Mouse (Mus musculus) neural tube, embryonic 13.5 days (tissue): Measurements from ENCODE around the gene Dmrta2. TPM values are rescaled to one million over a fixed set of nuclear protein-coding genes. Genes with fewer than 3 reads are reported as not detected.

Experiments used
- ATAC-seq: fragments of 200-750 bp; cut with Nextera tagmentation; 2 replicates; pipeline ENCODE4 v1.8.0; 2017; ENCODE audit warnings: low read depth, mild to moderate bottlenecking, moderate TSS enrichment, moderate library complexity
- H3K27ac ChIP-seq: fragments of 300-500 bp; sonication (generic); replicated peaks from 2 replicates; pipeline ENCODE4 v1.5.1; 2015; ENCODE audit warnings: moderate library complexity, mild to moderate bottlenecking, inconsistent platforms
- H3K27me3 ChIP-seq: fragments of 300-500 bp; sonication (generic); 2 replicates; pipeline ENCODE4 v1.6.1; 2015; ENCODE audit warnings: mild to moderate bottlenecking, inconsistent platforms
- H3K36me3 ChIP-seq: fragments of 300-500 bp; sonication (generic); 2 replicates; pipeline ENCODE4 v1.6.1; 2015; ENCODE audit warnings: mild to moderate bottlenecking, inconsistent platforms
- H3K4me1 ChIP-seq: fragments of 300-500 bp; sonication (generic); replicated peaks from 2 replicates; pipeline ENCODE4 v1.6.1; 2015; ENCODE audit warnings: inconsistent platforms
- H3K4me2 ChIP-seq: fragments of 300-500 bp; sonication (generic); 2 replicates; pipeline ENCODE4 v1.6.1; 2015; ENCODE audit warnings: inconsistent platforms, mild to moderate bottlenecking, moderate library complexity
- H3K4me3 ChIP-seq: fragments of 300-500 bp; sonication (generic); 2 replicates; pipeline ENCODE4 v1.5.1; 2015; ENCODE audit warnings: mild to moderate bottlenecking, inconsistent platforms
- H3K9ac ChIP-seq: fragments of 300-500 bp; sonication (generic); 2 replicates; pipeline ENCODE4 v1.6.1; 2015; ENCODE audit warnings: moderate library complexity, mild to moderate bottlenecking, inconsistent platforms
- H3K9me3 ChIP-seq: fragments of 300-500 bp; sonication (generic); 2 replicates; pipeline ENCODE4 v1.6.1; 2016; ENCODE audit warnings: inconsistent platforms
- WGBS: fragments of 180-500 bp; shearing (Covaris S2); methylation state at CpG from one replicate; pipeline ENCODE4 v1.1.7; 2015; 5-methylcytosine and 5-hydroxymethylcytosine counted together
- polyA plus RNA-seq: library from polyadenylated mRNA; unstranded; fragments of >200 nt; fragmentation: Nextera tagmentation; extraction: Ambion mirVana; gene quantifications from 2 replicates; pipeline ENCODE4 v1.2.1, GENCODE M21; 2015

Dmrta2 gene
- polyA plus RNA-seq, 1 experiment from 2014 or later = 0.14 TPM

DNA sequence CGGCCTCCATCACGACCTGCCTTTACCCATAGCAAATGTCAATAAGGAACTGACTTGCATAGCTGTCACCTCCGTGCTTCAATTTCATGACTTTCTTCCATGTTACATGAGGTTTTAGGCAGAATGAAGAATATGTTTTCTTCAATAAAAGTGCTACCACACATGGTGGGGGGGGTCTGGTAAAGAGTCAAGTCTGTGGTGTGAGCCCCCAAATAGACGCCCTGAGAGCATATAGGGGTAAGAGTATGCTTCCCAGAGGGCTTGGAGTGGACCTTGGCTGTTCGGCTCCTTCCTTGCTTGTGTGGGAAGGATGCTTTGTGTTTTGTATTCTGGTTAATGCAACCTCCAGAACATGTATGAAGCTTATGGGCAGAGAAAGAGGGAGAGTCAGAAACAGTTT lies 8.3 kb upstream of the Dmrta2 start:
- Histone ChIP-seq H3K9me3 (no peaks in the 10 kb centered on the region), H3K4me1 (peaks cover 5% of the 10 kb centered on the region), H3K9ac (no peak overlapping the region), H3K36me3 (no peaks in the 10 kb centered on the region), H3K27me3 (peaks cover 58% of the 10 kb centered on the region), H3K4me2 (no peak overlapping the region), H3K4me3 (no peak overlapping the region), H3K27ac (no peak overlapping the region)
- WGBS = 87% methylated on average over 5 of the region's 5 CpGs
- no peak for ATAC-seq

DNA sequence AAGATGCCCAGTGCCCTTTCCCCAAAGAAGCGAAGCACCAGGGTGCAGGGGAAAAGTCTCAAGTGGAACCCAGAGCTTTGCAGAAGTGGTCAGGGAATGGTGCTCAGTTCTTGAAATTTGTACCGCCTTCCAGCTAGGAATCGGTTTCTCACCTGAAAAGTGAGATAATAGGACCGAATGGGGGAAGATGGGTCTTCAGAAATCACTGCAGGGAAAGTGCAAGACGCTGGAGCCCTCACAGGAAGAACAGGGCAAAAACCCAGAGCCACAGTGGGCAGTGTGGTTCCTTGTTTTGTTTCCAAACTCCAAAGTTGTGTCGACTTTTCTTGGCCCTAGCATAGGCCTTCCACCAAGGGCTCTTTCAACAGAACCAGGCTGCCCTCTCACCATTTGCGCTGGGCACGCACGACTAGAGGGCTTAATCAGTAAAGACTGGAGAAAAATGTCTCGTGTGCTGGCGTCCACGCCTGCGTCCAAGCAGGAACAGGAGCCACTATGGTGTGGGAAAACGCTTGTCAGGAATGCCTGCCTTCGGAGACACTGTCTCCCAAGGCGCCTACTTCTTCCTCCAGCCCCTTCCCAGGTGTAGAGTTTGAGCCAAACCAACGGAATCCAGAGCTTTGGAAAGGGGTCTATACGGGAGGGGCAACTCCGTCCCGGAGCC lies 3.7 kb upstream of the Dmrta2 start:
- Histone ChIP-seq H3K4me3 (no peak overlapping the region), H3K4me2 (no peak overlapping the region)

DNA sequence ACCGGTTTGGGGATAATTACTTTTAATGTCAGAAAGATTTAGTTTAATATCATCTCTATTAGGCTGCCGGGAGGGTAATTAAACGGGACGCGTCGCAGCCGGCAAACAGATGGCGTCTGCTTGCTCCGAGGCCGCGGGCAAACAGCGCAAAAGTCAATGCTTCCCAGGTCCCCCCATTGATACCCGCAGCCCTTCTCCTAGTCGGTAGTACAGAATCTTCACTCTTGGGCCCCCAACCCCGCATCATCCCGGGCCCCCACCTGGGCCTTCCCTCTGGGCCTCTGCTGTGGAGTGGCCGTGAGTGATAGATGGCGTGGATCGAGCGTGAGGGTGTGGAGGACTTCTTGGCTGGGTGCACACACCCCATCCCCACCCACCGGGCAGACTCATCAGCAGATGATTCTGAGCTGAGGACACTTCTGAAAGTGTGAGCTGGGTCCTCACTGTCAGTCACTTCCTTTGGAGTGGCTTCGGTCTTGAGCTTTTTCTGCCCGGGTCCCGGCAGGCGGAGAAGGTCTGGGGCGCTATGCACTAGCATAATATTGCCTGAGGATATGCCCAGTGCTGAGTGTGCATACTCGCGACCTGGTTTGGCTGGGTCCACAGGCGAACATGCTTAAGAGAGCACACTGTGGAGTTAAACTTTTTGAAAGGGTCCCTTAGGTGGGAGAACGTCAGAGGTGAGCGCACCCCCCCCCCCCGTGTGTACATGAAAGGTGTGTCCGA lies 3.0 kb upstream of the Dmrta2 start:
- no peak overlapping the region for H3K9ac ChIP-seq
- H3K27ac ChIP-seq = no peak overlapping the region
- H3K9me3 ChIP-seq = peaks cover 5% of the 10 kb centered on the region; the same call in 1 of the 2 replicates
- peaks cover 26% of the 10 kb centered on the region for H3K4me1 ChIP-seq
- no peak for ATAC-seq
- H3K4me2 ChIP-seq = peak overlapping the region; percentile 22; the same call in 1 of the 2 replicates
- H3K36me3 ChIP-seq = no peaks in the 10 kb centered on the region
- peaks cover 99% of the 10 kb centered on the region for H3K27me3 ChIP-seq
- under 1% methylated on average over 33 of the region's 33 CpGs for WGBS
- no peak overlapping the region for H3K4me3 ChIP-seq

More for the DNA sequence above, 3.7 kb upstream of the Dmrta2 start:
- peaks cover 5% of the 10 kb centered on the region; the same call in 1 of the 2 replicates for H3K9me3 ChIP-seq
- 2% methylated on average over 20 of the region's 20 CpGs for WGBS
- H3K27me3 ChIP-seq = peaks cover 99% of the 10 kb centered on the region
- peaks cover 24% of the 10 kb centered on the region for H3K4me1 ChIP-seq
- H3K9ac ChIP-seq = no peak overlapping the region
- H3K27ac ChIP-seq = no peak overlapping the region
- H3K36me3 ChIP-seq = no peaks in the 10 kb centered on the region
- no peak for ATAC-seq

DNA sequence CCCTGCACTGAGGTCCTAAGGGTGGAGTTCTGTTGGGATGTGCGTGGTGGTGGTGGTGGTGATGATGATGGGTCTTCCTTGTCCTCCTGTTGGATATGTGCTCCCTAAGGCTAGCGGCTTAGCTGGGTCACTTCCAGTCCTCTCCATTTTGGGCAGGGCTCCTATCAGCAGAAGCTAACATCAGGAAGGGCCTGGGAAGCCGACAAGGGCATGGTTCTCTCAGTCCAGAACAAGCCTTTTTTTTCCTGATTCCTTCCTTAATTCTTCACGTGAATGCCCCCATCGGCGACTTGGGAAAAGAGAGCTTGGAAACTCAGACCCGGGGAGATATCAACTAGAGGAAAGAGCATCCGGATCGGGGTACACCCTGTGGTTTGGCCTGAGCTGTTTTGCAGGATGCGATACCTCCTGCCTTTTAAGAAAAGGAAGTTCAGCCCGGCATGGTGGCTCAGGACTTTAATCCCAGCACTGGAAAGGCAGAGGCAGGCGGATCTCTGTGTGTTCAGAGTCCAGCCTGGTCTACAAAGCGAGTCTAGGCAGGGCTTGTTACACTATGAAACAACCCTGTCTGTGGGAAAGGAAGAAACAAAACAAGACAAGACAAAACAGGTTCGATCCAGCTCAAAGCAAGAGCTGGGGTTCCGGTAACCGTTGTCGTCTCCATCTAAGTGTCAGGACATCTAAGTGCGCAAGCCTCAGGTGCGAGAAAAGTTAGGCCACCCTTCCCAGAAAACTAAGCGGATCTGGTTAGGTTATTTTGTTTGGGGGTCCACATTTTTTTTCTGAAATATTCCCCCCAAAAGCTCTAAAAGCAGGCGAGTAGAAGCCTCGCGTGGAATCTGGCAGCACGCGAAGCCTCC lies 2.2 kb upstream of the Dmrta2 start:
- H3K4me3 ChIP-seq = no peak overlapping the region
- no peaks in the 10 kb centered on the region for H3K36me3 ChIP-seq
- peaks cover 5% of the 10 kb centered on the region; the same call in 1 of the 2 replicates for H3K9me3 ChIP-seq
- peaks cover 31% of the 10 kb centered on the region for H3K4me1 ChIP-seq
- no peak overlapping the region for H3K4me2 ChIP-seq
- H3K9ac ChIP-seq = no peak overlapping the region
- ATAC-seq = no peak
- peaks cover 99% of the 10 kb centered on the region for H3K27me3 ChIP-seq
- WGBS = 7% methylated on average over 25 of the region's 25 CpGs
- no peak overlapping the region for H3K27ac ChIP-seq

DNA sequence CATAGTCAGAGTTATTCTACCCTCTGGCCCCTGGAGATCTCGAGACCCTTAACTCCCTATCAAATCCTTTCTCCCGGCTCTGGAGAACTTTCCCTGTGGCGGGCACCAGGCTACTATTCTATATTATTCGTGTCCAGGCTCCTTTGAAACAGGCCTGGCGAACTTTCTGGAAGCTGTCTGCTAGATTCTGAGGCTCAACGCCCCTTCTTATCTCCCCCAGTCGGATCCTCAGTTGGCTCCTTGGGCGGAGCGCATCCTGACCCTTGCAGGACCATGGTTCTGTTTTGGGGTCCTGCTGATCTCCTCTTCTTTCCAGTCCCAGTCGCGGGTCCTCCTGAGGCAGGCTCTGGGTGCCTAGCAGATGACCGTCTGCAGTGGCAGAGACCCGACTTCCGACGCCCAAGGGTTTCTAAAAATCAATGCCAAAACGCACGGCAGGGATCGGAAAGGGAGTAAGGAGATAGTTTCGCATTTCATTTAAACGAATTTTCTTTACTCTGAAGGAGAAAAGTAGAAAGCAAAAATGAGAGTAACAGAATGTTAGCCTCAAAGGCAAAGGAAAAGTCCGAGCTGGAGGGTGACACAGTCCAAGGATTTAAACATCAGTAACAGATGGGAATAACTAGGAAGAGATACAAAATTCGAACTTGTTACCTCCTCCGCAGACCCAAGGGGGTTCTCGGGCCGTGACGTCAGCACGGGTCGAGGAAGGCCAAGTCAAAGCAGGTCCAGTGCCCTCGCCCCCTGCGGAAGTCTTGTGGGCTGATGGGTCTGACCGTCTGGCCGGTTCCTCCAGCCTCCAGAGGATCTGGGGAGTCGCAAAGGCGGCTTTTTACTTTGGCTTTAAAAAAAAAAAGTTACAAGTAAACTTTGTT lies 1.3 kb upstream of the Dmrta2 start:
- peaks cover 99% of the 10 kb centered on the region for H3K27me3 ChIP-seq
- 1% methylated on average over 34 of the region's 34 CpGs for WGBS
- H3K9me3 ChIP-seq = peaks cover 5% of the 10 kb centered on the region; the same call in 1 of the 2 replicates
- peaks cover 32% of the 10 kb centered on the region for H3K4me1 ChIP-seq
- no peak overlapping the region for H3K9ac ChIP-seq
- H3K36me3 ChIP-seq = no peaks in the 10 kb centered on the region
- no peak for ATAC-seq
- no peak overlapping the region for H3K4me3 ChIP-seq
- no peak overlapping the region for H3K27ac ChIP-seq
- no peak overlapping the region; the same call in 1 of the 2 replicates for H3K4me2 ChIP-seq

DNA sequence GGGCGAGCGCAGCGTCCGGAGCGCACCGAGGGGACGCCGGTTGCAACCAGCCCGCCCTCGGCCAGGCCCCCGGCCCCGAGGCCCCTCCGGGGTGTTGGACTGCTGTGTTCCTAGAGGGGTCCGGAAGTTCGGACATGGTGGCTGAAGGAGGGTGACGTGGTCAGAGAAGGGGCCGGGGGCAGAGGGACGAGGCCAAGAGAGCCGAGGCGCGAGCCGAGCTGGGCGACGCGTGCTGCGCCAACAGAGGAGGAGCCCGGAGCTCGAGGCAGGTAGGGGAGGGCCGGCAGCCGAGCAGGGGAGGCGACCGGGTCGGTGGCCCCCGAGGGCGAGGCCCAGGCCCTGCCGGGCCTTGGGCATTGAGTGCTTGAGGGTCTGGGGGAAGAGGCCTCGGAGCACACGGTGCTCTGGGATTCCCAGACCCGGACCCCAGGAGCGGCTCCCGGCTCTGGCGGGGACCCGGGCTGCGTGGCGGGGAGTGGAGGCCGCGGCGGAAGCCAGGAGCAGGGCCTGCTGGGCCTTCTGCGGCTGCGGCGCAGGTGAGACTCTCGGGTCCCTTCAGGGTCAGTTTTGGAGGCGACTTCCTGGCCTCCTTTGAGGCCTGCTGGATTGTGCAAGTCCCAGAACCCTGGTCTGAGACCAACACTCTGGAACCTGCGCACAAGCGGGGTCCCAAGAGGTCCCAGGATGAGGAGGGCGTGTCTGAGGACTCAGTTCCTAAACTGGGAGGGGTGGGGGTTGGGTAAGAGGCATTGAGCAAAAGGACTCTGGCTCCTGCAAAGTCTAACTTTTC lies 410 bp downstream of the Dmrta2 start:
- peak; percentile 24 for ATAC-seq
- Histone ChIP-seq H3K9ac (no peak overlapping the region), H3K9me3 (peaks cover 5% of the 10 kb centered on the region; the same call in 1 of the 2 replicates), H3K36me3 (no peaks in the 10 kb centered on the region), H3K4me2 (peak overlapping the region; percentile 55), H3K4me3 (peak overlapping the region; percentile 31), H3K4me1 (peaks cover 44% of the 10 kb centered on the region), H3K27ac (no peak overlapping the region), H3K27me3 (peaks cover 97% of the 10 kb centered on the region)
- under 1% methylated on average over 55 of the region's 56 CpGs for WGBS

DNA sequence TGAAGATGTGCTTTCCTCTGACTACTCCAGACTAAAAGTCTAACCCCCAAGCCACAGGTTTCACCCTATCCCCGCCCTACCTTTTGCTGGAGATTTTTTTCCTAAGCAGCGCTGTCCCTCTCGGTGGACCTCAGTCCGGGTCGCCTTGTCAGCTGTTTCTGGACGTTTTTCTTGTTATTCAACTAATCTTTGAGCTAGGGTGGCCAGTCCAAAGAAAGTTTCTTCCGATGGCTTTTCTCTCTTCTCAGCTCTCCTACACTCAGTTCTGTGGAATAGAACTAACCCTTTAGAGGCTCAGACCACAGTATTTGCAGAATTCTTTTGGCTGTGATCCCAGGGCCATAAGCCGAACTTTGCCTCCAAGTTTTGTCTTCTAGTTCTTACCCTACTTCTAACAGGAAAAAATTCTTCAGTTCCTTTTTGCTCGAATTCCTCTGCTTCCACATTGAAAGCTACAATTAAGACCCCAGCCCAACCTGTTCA lies 1.0 kb downstream of the Dmrta2 start:
- no peak overlapping the region for H3K4me3 ChIP-seq
- H3K4me2 ChIP-seq = peak overlapping the region; percentile 55; the same call in 1 of the 2 replicates
- ATAC-seq = no peak
- H3K36me3 ChIP-seq = no peaks in the 10 kb centered on the region
- H3K27me3 ChIP-seq = peaks cover 97% of the 10 kb centered on the region
- H3K27ac ChIP-seq = no peak overlapping the region
- no peak overlapping the region for H3K9ac ChIP-seq
- H3K9me3 ChIP-seq = peaks cover 5% of the 10 kb centered on the region; the same call in 1 of the 2 replicates
- WGBS = under 1% methylated on average over 9 of the region's 9 CpGs
- peaks cover 51% of the 10 kb centered on the region for H3K4me1 ChIP-seq

DNA sequence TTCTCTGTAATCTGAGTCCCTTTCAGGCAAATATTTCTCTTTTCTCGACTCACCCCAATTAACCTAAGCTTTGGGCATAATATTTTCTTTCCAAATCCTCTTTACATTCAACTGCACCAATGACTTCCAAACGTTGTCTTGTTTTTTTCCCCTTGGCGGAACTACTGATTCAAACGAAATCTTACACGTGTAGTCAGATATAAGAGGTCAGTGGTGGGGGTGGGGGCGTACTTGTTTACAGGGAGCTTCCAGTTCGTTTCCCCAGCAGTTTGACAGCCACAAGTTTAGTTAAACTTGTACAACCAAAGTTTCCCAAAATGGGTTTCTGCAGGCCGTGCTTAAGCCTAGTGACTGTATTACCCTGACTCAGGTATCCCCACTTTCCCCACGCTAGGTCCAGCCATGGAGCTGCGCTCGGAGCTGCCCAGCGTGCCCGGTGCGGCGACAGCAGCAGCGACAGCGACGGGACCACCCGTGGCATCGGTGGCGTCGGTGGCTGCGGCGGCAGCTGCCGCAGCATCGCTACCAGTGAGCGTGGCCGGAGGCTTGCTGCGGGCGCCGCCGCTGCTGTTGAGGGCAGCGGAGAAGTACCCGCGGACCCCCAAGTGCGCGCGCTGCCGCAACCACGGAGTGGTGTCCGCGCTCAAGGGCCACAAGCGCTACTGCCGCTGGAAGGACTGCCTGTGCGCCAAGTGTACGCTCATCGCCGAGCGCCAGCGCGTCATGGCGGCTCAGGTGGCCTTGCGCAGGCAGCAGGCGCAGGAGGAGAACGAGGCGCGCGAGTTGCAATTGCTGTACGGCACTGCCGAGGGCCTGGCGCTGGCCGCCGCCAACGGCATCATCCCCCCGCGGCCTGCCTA lies 1.8 kb downstream of the Dmrta2 start:
- H3K4me2 ChIP-seq = peak overlapping the region; percentile 18; the same call in 1 of the 2 replicates
- no peak overlapping the region for H3K9ac ChIP-seq
- no peak overlapping the region for H3K27ac ChIP-seq
- peaks cover 97% of the 10 kb centered on the region for H3K27me3 ChIP-seq
- under 1% methylated on average over 65 of the region's 66 CpGs for WGBS
- no peak for ATAC-seq
- peaks cover 45% of the 10 kb centered on the region for H3K4me1 ChIP-seq
- H3K4me3 ChIP-seq = peak overlapping the region; percentile 5; the same call in 1 of the 2 replicates
- peaks cover 5% of the 10 kb centered on the region; the same call in 1 of the 2 replicates for H3K9me3 ChIP-seq
- no peaks in the 10 kb centered on the region for H3K36me3 ChIP-seq

DNA sequence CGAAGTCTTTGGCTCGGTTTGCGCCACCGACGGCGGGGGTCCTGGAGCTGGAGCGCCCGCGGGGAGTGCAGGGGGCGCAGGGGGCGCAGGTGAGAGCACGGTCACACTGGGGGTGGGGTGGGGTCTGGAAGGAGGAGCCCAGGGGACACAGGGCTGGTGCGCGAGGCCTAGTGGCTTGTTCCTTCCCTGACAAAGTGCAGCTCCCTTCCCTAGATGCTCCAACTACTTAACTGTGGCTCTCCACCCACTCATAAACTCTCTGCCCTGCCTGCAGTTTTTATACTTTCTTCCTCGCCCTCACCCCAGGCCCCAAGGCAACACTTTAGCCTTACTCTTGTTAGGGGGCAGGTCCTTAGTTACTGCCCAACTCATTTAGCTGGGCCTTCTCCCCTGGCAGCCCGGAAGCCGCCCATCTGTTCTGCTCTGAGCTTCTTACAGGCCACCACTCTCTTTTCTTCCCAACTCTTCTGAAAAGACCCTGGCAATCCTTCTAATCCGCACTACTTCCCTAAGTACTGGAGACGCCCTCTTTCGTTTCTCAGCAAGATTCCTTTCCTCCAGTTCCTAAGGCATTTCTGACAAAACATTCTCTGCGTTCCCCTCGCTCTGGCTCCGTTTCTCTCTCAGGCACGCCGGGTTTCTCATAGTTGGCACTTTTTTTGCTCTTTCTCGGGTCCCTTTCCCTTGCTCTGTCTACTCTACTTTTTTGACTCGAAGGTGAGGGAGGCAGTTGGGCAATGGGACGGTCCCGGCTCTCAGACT lies 2.6 kb downstream of the Dmrta2 start:
- H3K27me3 ChIP-seq = peaks cover 97% of the 10 kb centered on the region
- H3K27ac ChIP-seq = no peak overlapping the region
- no peak overlapping the region for H3K9ac ChIP-seq
- H3K4me3 ChIP-seq = peak overlapping the region; percentile 5; the same call in 1 of the 2 replicates
- H3K4me2 ChIP-seq = peak overlapping the region; percentile 18; the same call in 1 of the 2 replicates
- H3K4me1 ChIP-seq = peaks cover 42% of the 10 kb centered on the region
- peaks cover 3% of the 10 kb centered on the region; the same call in 1 of the 2 replicates for H3K9me3 ChIP-seq
- ATAC-seq = no peak
- WGBS = 1% methylated on average over 29 of the region's 29 CpGs
- H3K36me3 ChIP-seq = no peaks in the 10 kb centered on the region
